ENCODE assay signal across 8 mouse cellular contexts in the genomic region with DNA sequence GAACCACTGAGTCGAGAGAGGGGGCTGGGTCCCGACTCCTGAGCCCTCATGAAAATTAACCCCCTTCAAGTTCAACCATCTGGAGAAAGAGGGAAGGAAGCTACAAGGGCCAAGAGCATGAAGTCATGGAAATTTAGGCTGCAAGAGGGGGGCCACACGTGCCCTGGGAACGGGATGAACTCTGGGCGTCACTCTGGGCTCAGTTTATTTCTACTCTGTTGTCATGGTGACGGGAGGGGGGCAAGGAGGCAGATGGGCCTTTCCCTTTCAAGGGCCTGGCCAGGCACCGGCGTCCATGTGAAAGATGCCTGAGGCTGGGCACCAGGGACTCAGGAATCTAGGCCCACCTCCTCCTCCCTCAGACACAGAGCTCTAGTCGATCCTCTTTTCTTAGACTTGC. TPM values are rescaled to one million over a fixed set of nuclear protein-coding genes. Genes with fewer than 3 reads are reported as not detected.
A peak's percentile ranks its signal among the peaks of the same experiment; 100 is the strongest.
DNase-seq lines count a peak whose midpoint lies in the region; ATAC-seq lines count a peak whose summit lies in the region.

No protein-coding gene starts in this region.

- peaks cover 38% of the 10 kb centered on the region for H3K36me3 ChIP-seq in embryonic facial prominence, embryonic 12.5 days
- peaks cover 40% of the 10 kb centered on the region for H3K36me3 ChIP-seq in heart, embryonic 12.5 days
- peaks cover 23% of the 10 kb centered on the region for H3K36me3 ChIP-seq in kidney, embryonic 14.5 days (ENCODE audit: control insufficient read depth, insufficient read depth, low read length)

- no peaks in the 10 kb centered on the region for H3K9me3 ChIP-seq in embryonic facial prominence, embryonic 12.5 days
- H3K9me3 ChIP-seq in heart, embryonic 12.5 days (replicated peaks) = no peaks in the 10 kb centered on the region
- no peaks in the 10 kb centered on the region for H3K9me3 ChIP-seq in kidney, embryonic 14.5 days (ENCODE audit: control insufficient read depth, low read length)

- no peak for ATAC-seq in embryonic facial prominence, embryonic 12.5 days (ENCODE audit: insufficient number of reproducible peaks, insufficient read depth, low FRiP score, low TSS enrichment)
- ATAC-seq in heart, embryonic 12.5 days (ENCODE audit: insufficient number of reproducible peaks, low FRiP score) = 0 out of 2 replicates have a peak, but pooled peaks have one; percentile 7
- ATAC-seq in kidney, embryonic 14.5 days (ENCODE audit: low FRiP score, low TSS enrichment) = no peak

- H3K27ac ChIP-seq in embryonic facial prominence, embryonic 12.5 days = no peak overlapping the region
- peak overlapping the region; percentile 56 for H3K27ac ChIP-seq in heart, embryonic 12.5 days (ENCODE audit: poor library complexity, severe bottlenecking)
- no peak overlapping the region for H3K27ac ChIP-seq in kidney, embryonic 14.5 days (ENCODE audit: low read depth, low read length)

- 0 out of 2 replicates have a peak overlapping the region, but pooled peaks have one; percentile 5 for H3K4me3 ChIP-seq in embryonic facial prominence, embryonic 12.5 days
- H3K4me3 ChIP-seq in heart, embryonic 12.5 days = 0 out of 2 replicates have a peak overlapping the region, but pooled peaks have one; percentile 4
- H3K4me3 ChIP-seq in kidney, embryonic 14.5 days (ENCODE audit: low read length) = no peak overlapping the region

- WGBS in embryonic facial prominence, embryonic 12.5 days = 26% methylated on average over 9 of the region's 9 CpGs
- WGBS in heart, embryonic 12.5 days = 27% methylated on average over 9 of the region's 9 CpGs
- WGBS in kidney, embryonic 14.5 days = 24% methylated on average over 9 of the region's 9 CpGs

- DNase-seq in embryo, embryonic 10 days (ENCODE audit: low spot score) = peak; percentile 74
- DNase-seq in embryo, embryonic 9.5 days (ENCODE audit: extremely low spot score) = no peak
- DNase-seq in mesoderm, embryonic 11.5 days (ENCODE audit: low read depth, low spot score) = peak; percentile 78
- no peak for DNase-seq in thymus, postnatal 36 days
- DNase-seq in ovary, postnatal 14 days (ENCODE audit: low spot score) = no peak

- peaks cover 30% of the 10 kb centered on the region for H3K4me1 ChIP-seq in embryonic facial prominence, embryonic 12.5 days
- peaks cover 43% of the 10 kb centered on the region for H3K4me1 ChIP-seq in heart, embryonic 12.5 days (replicated peaks)
- H3K4me1 ChIP-seq in kidney, embryonic 14.5 days (ENCODE audit: control insufficient read depth, insufficient read depth, low read length) = peaks cover 23% of the 10 kb centered on the region

- no peaks in the 10 kb centered on the region for H3K27me3 ChIP-seq in embryonic facial prominence, embryonic 12.5 days
- no peaks in the 10 kb centered on the region for H3K27me3 ChIP-seq in heart, embryonic 12.5 days (replicated peaks)
- H3K27me3 ChIP-seq in kidney, embryonic 14.5 days (ENCODE audit: control insufficient read depth, insufficient read depth, low read length) = no peaks in the 10 kb centered on the region

- H3K9ac ChIP-seq in embryonic facial prominence, embryonic 12.5 days = no peak overlapping the region
- peak overlapping the region; percentile 66; the same call in 1 of the 2 replicates for H3K9ac ChIP-seq in heart, embryonic 12.5 days
- peak overlapping the region; percentile 31; the same call in 1 of the 2 replicates for H3K9ac ChIP-seq in kidney, embryonic 14.5 days (ENCODE audit: low read depth, low read length)

- peak overlapping the region; percentile 29 for H3K4me2 ChIP-seq in embryonic facial prominence, embryonic 12.5 days (replicated peaks)
- H3K4me2 ChIP-seq in heart, embryonic 12.5 days = peak overlapping the region; percentile 83
- no peak overlapping the region for H3K4me2 ChIP-seq in kidney, embryonic 14.5 days (replicated peaks; ENCODE audit: low read depth, low read length)

RNA-seq across cellular contexts. Expression of a gene that starts 3.2 kb away (rescaled TPM):
- polyA plus RNA-seq in embryonic facial prominence, embryonic 12.5 days (2016; fragmentation: Nextera tagmentation; extraction: Ambion mirVana) = 65.6 and 68.1 TPM in 2 replicates
- 50.2 and 53.9 TPM in 2 replicates for polyA plus RNA-seq in heart, embryonic 12.5 days (2016; fragmentation: Nextera tagmentation; extraction: Ambion mirVana)
- 50.8 and 51.2 TPM in 2 replicates for polyA plus RNA-seq in kidney, embryonic 14.5 days (2014; fragmentation: Nextera tagmentation; extraction: Ambion mirVana)

RNA-seq across cellular contexts. Expression of a gene that starts 17.9 kb away (rescaled TPM):
- 114 and 135 TPM in 2 replicates for polyA plus RNA-seq in embryonic facial prominence, embryonic 12.5 days (2016; fragmentation: Nextera tagmentation; extraction: Ambion mirVana)
- polyA plus RNA-seq in heart, embryonic 12.5 days (2016; fragmentation: Nextera tagmentation; extraction: Ambion mirVana) = 543 and 550 TPM in 2 replicates
- polyA plus RNA-seq in kidney, embryonic 14.5 days (2014; fragmentation: Nextera tagmentation; extraction: Ambion mirVana) = 13.4 and 20.6 TPM in 2 replicates

RNA-seq across cellular contexts. Expression of a gene that starts 25.8 kb away (rescaled TPM):
- 4.4 and 4.6 TPM in 2 replicates for polyA plus RNA-seq in embryonic facial prominence, embryonic 12.5 days (2016; fragmentation: Nextera tagmentation; extraction: Ambion mirVana)
- polyA plus RNA-seq in heart, embryonic 12.5 days (2016; fragmentation: Nextera tagmentation; extraction: Ambion mirVana) = 1,739 and 1,749 TPM in 2 replicates
- 4.9 and 8.1 TPM in 2 replicates for polyA plus RNA-seq in kidney, embryonic 14.5 days (2014; fragmentation: Nextera tagmentation; extraction: Ambion mirVana)

RNA-seq across cellular contexts. Expression of a gene that starts 34.0 kb away (rescaled TPM):
- 2.2 and 2.9 TPM in 2 replicates for polyA plus RNA-seq in embryonic facial prominence, embryonic 12.5 days (2016; fragmentation: Nextera tagmentation; extraction: Ambion mirVana)
- polyA plus RNA-seq in heart, embryonic 12.5 days (2016; fragmentation: Nextera tagmentation; extraction: Ambion mirVana) = 0.54 and 0.83 TPM in 2 replicates
- polyA plus RNA-seq in kidney, embryonic 14.5 days (2014; fragmentation: Nextera tagmentation; extraction: Ambion mirVana) = 1.3 and 2.4 TPM in 2 replicates

RNA-seq across cellular contexts. Expression of a gene that starts 37.8 kb away (rescaled TPM):
- 7.2 and 7.3 TPM in 2 replicates for polyA plus RNA-seq in embryonic facial prominence, embryonic 12.5 days (2016; fragmentation: Nextera tagmentation; extraction: Ambion mirVana)
- 3.0 and 4.1 TPM in 2 replicates for polyA plus RNA-seq in heart, embryonic 12.5 days (2016; fragmentation: Nextera tagmentation; extraction: Ambion mirVana)
- 3.0 and 6.8 TPM in 2 replicates for polyA plus RNA-seq in kidney, embryonic 14.5 days (2014; fragmentation: Nextera tagmentation; extraction: Ambion mirVana)

Comparison
In these comparisons a context has a peak if more than half of its experiments do, and no peak if none do; other contexts are left out.
1. DNase-seq: peak in embryo, embryonic 10 days (single experiment) and mesoderm, embryonic 11.5 days (single experiment); none in embryo, embryonic 9.5 days (single experiment), thymus, postnatal 36 days (0 of 2) and ovary, postnatal 14 days (single experiment).
2. RNA of a gene that starts 25.8 kb away (polyA plus RNA-seq): 1,739 to 1,749 TPM in heart, embryonic 12.5 days; 4.9 to 8.1 TPM in kidney, embryonic 14.5 days and 4.4 to 4.6 TPM in embryonic facial prominence, embryonic 12.5 days; every median in the first group is over 100 times any median in the second.